Mouse (Mus musculus): Measurements from ENCODE around the gene Sirpb1c.
"Not testable (repeated sequence)": the region's sequence is repeated elsewhere in the genome, so short reads cannot be mapped to it uniquely, and the experiment has no call there.

The Sirpb1c gene

DNA sequence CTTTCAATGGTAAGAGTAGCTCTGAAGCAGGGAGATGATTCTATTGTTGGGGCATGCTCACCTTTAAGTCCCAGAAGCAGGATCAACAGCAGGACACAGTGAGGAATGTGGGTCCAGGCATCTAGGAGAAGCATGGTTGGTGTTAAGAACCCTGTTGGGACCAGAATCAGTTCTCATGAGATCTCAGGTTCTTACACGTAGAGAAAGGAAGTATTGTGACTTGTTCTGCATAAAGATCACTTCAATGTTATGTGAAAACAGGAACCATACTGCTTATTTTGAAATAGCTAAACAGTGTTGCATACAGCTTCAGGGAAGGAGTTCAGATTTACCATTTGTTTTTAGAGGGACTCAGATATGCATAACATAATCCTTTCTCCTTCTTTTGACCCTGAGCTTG lies at the start of gene Sirpb1c:
Sirpb1c (minus strand) TSS at position 249 of the 400 bp plus-strand sequence.
- in situ Hi-C loops (cut with MboI) = not testable (repeated sequence)

DNA sequence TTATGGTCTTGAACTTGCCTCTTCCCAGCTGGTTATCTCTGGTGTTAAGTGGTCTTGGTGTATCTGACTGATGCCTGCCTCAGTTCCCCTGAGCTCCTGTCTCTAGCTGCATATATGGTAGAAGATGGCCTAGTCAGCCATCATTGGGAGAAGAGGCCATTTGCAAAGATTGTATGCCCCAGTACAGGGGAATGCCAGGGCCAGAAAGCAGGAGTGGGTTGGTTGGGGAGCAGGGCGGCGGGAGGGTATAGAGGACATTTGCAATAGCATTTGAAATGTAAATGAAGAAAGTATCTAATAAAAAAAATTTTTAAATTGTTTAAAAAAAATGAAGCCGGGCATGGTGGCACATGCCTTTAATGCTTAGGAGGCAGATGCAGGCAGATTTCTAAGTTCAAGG lies 38.1 kb upstream of the Sirpb1c start:
- in situ Hi-C loops (cut with MboI) = no loop called here

DNA sequence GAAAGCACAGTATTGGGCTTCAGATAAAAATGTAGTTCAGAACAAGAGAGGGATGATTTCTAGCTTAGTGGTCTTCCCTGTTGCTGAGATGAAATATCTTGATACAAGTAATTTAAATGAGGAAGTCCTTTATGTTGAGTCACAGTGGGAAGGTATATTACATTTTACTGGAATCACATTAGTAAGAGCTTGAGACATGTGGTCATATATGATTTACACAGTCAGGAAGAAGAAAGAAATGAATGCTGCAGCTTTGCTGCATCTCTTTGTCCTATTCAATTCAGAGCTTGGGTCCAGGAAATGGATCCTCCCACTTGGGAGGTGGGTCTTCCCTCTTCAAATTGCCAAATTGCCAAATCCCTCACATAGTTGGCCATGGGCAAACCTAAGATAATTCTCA lies 7.4 kb upstream of the Sirpb1c start:
- in situ Hi-C loops (cut with MboI) = not testable (repeated sequence)

DNA sequence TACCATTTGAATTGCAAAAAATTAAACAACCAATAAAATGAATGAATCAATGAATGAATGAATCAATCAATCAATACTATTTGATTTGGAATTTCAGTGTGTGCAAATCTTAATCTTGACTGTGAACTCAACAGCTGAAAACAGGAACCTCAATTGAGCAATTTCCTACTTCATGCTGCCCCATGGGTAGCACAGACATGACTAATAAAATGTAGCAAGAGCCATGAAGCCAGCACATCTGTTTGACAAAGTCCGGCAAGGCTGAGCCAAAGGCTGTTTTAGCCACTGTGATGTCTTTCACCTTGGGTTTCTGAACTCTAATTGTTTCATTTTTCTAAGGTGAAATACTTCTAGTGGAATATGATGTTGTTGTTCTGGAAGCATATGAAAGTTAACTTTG lies 1.6 kb upstream of the Sirpb1c start:
- in situ Hi-C loops (cut with MboI) = no loop called here

DNA sequence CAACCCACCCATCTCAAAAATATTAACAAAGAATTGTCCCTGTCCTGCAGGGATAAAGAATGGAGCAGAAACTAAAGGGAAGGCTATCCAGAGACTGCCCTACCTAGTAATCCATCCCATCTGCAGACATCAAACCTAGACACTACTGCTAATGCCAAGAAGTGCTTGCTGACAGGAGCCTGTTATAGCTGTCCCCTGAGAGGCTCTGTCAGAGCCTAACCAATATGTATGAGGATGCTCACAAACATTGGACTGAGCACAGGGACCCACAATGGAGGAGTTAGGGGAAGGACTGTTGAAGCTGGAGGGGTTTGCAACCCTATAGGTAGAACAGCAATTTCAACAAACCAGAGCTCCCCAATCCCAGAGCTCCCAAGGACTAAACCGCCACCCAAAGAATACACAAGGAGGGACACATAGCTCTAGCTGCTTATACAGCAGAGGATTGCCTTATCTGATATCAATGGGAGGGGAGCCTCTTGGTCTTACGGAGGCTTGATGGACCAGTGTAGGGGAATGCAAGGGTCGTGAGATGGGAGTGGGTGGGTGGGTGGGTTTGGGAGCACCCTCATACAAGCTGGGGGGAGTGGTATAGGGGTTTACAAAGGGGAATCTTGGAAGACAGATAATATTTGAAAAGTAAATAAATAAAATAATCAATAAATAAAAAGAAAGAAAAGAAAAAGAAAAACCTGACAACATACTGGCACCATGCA lies 838 bp downstream of the Sirpb1c start:
- in situ Hi-C loops (cut with MboI) = no loop called here

DNA sequence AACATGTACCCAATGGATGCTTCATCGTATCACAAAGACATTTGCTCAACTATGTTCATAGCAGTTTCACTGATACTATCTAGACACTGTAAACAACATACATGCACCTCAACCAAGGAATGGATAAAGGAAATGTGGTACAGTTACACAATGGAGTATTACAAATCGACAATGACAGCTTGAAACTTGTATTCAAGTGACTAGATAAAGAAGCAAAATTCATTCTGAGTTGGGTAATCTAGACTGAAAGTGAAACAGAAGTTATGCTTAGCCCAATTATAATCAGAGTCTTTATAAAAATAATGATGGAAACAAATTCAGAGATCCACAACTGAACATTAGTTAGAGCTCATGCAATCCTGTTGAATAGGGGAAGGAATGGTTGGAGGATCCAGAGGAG lies 74.7 kb downstream of the Sirpb1c start:
- in situ Hi-C loops (cut with MboI) = not testable (repeated sequence)

All from mature B cell (primary cell).